Mouse (Mus musculus) ZHBTc4 (cell line): ENCODE data around the gene Zbtb24.
A peak's percentile ranks its signal among the peaks of the same experiment; 100 is the strongest.

Experiments used
- DNase-seq: peaks from one replicate; pipeline ENCODE4 v3.0.0-alpha.2; 2011; ENCODE audit warnings: low read depth, low spot score

Gene Zbtb24

GRCm38 (mm10) chr10:41500941-41501340 is 50.8 kb downstream of the Zbtb24 start:
- DNase-seq = peak; percentile 23

GRCm38 (mm10) chr10:41504996-41505395 is 54.8 kb downstream of the Zbtb24 start:
- DNase-seq = peak; percentile 64

GRCm38 (mm10) chr10:41505446-41505845 is 55.3 kb downstream of the Zbtb24 start:
- peak; percentile 93 for DNase-seq

GRCm38 (mm10) chr10:41509160-41509559 is 59.0 kb downstream of the Zbtb24 start:
- DNase-seq = peak; percentile 76

GRCm38 (mm10) chr10:41514301-41514700 is 64.1 kb downstream of the Zbtb24 start:
- DNase-seq = no peak

GRCm38 (mm10) chr10:41514921-41515320 is 64.7 kb downstream of the Zbtb24 start:
- DNase-seq = no peak
